In genomic region chr2:26591416-26591815, GRCm38 (mm10) we compare ENCODE assay signal across 22 mouse cellular contexts. TPM values are rescaled to one million over a fixed set of nuclear protein-coding genes. Genes with fewer than 3 reads are reported as not detected.
DNase-seq lines count a peak whose midpoint lies in the region; ATAC-seq and TF ChIP-seq lines count a peak whose summit lies in the region.
"Had no signal": no experiment of that assay in that cellular context is flagged by ENCODE, and none has a peak within 500 bp of the region (broad histone marks: within the 10 kb centered on the region; RNA-seq: fewer than 3 reads in every experiment).

No protein-coding gene starts in this region.

- TF ChIP-seq POLR2A in liver, adult 2 months (IDR thresholded peaks at IDR 0.05; ENCODE audit: extremely low read depth, insufficient read depth, low read length) = 0 out of 2 replicates have a peak, but pooled peaks have one; percentile 19

- H3K4me3 ChIP-seq in heart, embryonic 13.5 days = no peak overlapping the region; the same call in 1 of the 2 replicates
- peak overlapping the region; percentile 13; the same call in 1 of the 2 replicates for H3K4me3 ChIP-seq in liver, adult 2 months (ENCODE audit: insufficient read depth, low read depth, low read length)
- H3K4me3 ChIP-seq in brown adipose tissue, adult 24 weeks (ENCODE audit: insufficient read depth, low read depth, low read length) = peak overlapping the region; percentile 70
- H3K4me3 ChIP-seq in heart, postnatal 0 days (ENCODE audit: low read depth, low read length) = peak overlapping the region; percentile 12; the same call in 1 of the 2 replicates
- H3K4me3 ChIP-seq: embryonic facial prominence, embryonic 10.5 days; erythroblast, embryonic 14.5 days; liver, embryonic 15.5 days; myocyte had no signal

- no peaks in the 10 kb centered on the region for H3K27me3 ChIP-seq in heart, embryonic 13.5 days (replicated peaks)
- no peaks in the 10 kb centered on the region for H3K27me3 ChIP-seq in liver, adult 2 months (ENCODE audit: control insufficient read depth, insufficient read depth, low read length)
- no peaks in the 10 kb centered on the region for H3K27me3 ChIP-seq in heart, postnatal 0 days (ENCODE audit: control insufficient read depth, insufficient read depth, low read length)

- DNase-seq in heart, postnatal 25 days (ENCODE audit: low spot score) = no peak
- no peak for DNase-seq in liver, adult 2 months (ENCODE audit: extremely low read depth, low read depth, low spot score)
- DNase-seq in liver = no peak
- no peak for DNase-seq in heart, postnatal 0 days (ENCODE audit: low spot score)
- no peak for DNase-seq in cerebellum, postnatal 14 days
- no peak for DNase-seq in left cerebral cortex, postnatal 14 days (ENCODE audit: low spot score in 2 of 2)
- DNase-seq: cerebellum, postnatal 36 days had no signal

- peak overlapping the region; percentile 12; the same call in 1 of the 2 replicates for H3K4me2 ChIP-seq in heart, embryonic 13.5 days
- H3K4me2 ChIP-seq in heart, postnatal 0 days (ENCODE audit: low read depth, low read length) = peak overlapping the region; percentile 78
- H3K4me2 ChIP-seq: liver, embryonic 15.5 days; midbrain, embryonic 11.5 days had no signal

- no peaks in the 10 kb centered on the region for H3K79me2 ChIP-seq in liver, adult 2 months (ENCODE audit: control insufficient read depth, insufficient read depth, low read length)

- no peak for TF ChIP-seq EP300 in heart, postnatal 0 days (IDR thresholded peaks at IDR 0.05; ENCODE audit: low read depth)

- peaks cover 28% of the 10 kb centered on the region for H3K4me1 ChIP-seq in heart, embryonic 13.5 days
- H3K4me1 ChIP-seq in liver, adult 2 months (ENCODE audit: control insufficient read depth, insufficient read depth, low read length) = peaks cover 21% of the 10 kb centered on the region
- H3K4me1 ChIP-seq in brown adipose tissue, adult 24 weeks (ENCODE audit: control insufficient read depth, insufficient read depth, insufficient read length, low read length) = no peaks in the 10 kb centered on the region
- peaks cover 9% of the 10 kb centered on the region; the same call in 1 of the 2 replicates for H3K4me1 ChIP-seq in heart, postnatal 0 days (ENCODE audit: control insufficient read depth, insufficient read depth)

- H3K27ac ChIP-seq in heart, embryonic 13.5 days (replicated peaks) = peak overlapping the region; percentile 36
- H3K27ac ChIP-seq in liver, adult 2 months (replicated peaks; ENCODE audit: insufficient read depth, low read depth, low read length) = no peak overlapping the region
- no peak overlapping the region for H3K27ac ChIP-seq in brown adipose tissue, adult 24 weeks (replicated peaks; ENCODE audit: low read depth, low read length)
- H3K27ac ChIP-seq in heart, postnatal 0 days (ENCODE audit: low read depth) = no peak overlapping the region
- H3K27ac ChIP-seq: embryonic facial prominence, embryonic 10.5 days; liver, embryonic 15.5 days had no signal

- no peak for ATAC-seq in heart, embryonic 13.5 days (ENCODE audit: extremely low read depth, insufficient number of reproducible peaks, low FRiP score, low TSS enrichment)
- no peak for ATAC-seq in heart, postnatal 0 days (ENCODE audit: insufficient read depth, low read depth)
- ATAC-seq: CD4-positive, CD25-positive, alpha-beta regulatory T cell, adult 4 months; forebrain, embryonic 16.5 days; inflammation-experienced regulatory T-cells, adult 6 months had no signal

- peak overlapping the region; percentile 28; the same call in 1 of the 2 replicates for H3K9ac ChIP-seq in heart, embryonic 13.5 days
- H3K9ac ChIP-seq in liver, adult 2 months (ENCODE audit: low read depth, low read length) = no peak overlapping the region
- 0 out of 2 replicates have a peak overlapping the region, but pooled peaks have one; percentile 77 for H3K9ac ChIP-seq in heart, postnatal 0 days (replicated peaks; ENCODE audit: low read depth, low read length)
- H3K9ac ChIP-seq: liver, embryonic 15.5 days had no signal

- no peaks in the 10 kb centered on the region for H3K9me3 ChIP-seq in heart, embryonic 13.5 days
- H3K9me3 ChIP-seq in heart, postnatal 0 days (replicated peaks; ENCODE audit: control insufficient read depth, low read length) = no peaks in the 10 kb centered on the region
- H3K9me3 ChIP-seq: embryonic facial prominence, embryonic 10.5 days; liver, embryonic 15.5 days had no signal

- intact Hi-C loops in heart, postnatal 25 days (cut with DNase I) = no loop called here
- intact Hi-C loops in left cerebral cortex, postnatal 14 days (cut with DNase I) = no loop called here

- peaks cover 59% of the 10 kb centered on the region for H3K36me3 ChIP-seq in heart, embryonic 13.5 days
- H3K36me3 ChIP-seq in liver, adult 2 months (ENCODE audit: control insufficient read depth, insufficient read depth, low read length) = peaks cover 22% of the 10 kb centered on the region; the same call in 1 of the 2 replicates
- peaks cover 32% of the 10 kb centered on the region for H3K36me3 ChIP-seq in heart, postnatal 0 days (replicated peaks; ENCODE audit: control insufficient read depth, insufficient read depth, low read length)

- 77% methylated on average over 12 of the region's 12 CpGs for WGBS in heart, embryonic 13.5 days
- WGBS in liver, adult 2 months = 48% methylated on average over 12 of the region's 12 CpGs
- 65% methylated on average over 12 of the region's 12 CpGs for WGBS in heart, postnatal 0 days

- no peak for TF ChIP-seq CTCF in liver, adult 2 months (IDR thresholded peaks at IDR 0.05; ENCODE audit: low read depth, low read length)
- TF ChIP-seq CTCF in heart, postnatal 0 days (IDR thresholded peaks at IDR 0.05; ENCODE audit: low read depth) = no peak

RNA-seq across cellular contexts. Expression of gene Gm20532, which starts 5.0 kb away (rescaled TPM):
- polyA plus RNA-seq in heart, embryonic 13.5 days (2015; fragmentation: Nextera tagmentation; extraction: Ambion mirVana) = not detected in 2 replicates
- not detected for total RNA-seq in heart, postnatal 25 days (2021)
- not detected in 2 replicates for total RNA-seq in liver, adult 2 months (2014; rRNA removed)
- polyA plus RNA-seq in liver, adult 2 months (2012; rRNA removed) = not detected in 2 replicates
- polyA plus RNA-seq in brown adipose tissue, adult 24 weeks (2012; ENCODE audit: insufficient read depth, insufficient read length, missing spikeins) = not detected in 2 replicates
- total RNA-seq in heart, postnatal 0 days (2014; rRNA removed; ENCODE audit: low replicate concordance) = not detected in 2 replicates
- not detected in 2 replicates for polyA plus RNA-seq in heart, postnatal 0 days (2015; fragmentation: Nextera tagmentation; extraction: Ambion mirVana)
- not detected for total RNA-seq in left cerebral cortex, postnatal 14 days (2021)
- total RNA-seq: gastrocnemius, adult 18-20 months; layer of hippocampus, postnatal 25 days; left cerebral cortex, postnatal 36 days had no signal
- polyA plus RNA-seq: CD4-positive, CD25-positive, alpha-beta regulatory T cell, adult 4 months; embryonic facial prominence, embryonic 10.5 days; erythroblast, embryonic 14.5 days; forebrain, embryonic 16.5 days; heart, embryonic 14.5 days; inflammation-experienced regulatory T-cells, adult 6 months; large intestine, adult 2 months; liver, embryonic 15.5 days; midbrain, embryonic 11.5 days; myocyte had no signal

RNA-seq across cellular contexts. Expression of gene Egfl7, which starts 11.6 kb away (rescaled TPM):
- polyA plus RNA-seq in heart, embryonic 13.5 days (2015; fragmentation: Nextera tagmentation; extraction: Ambion mirVana) = 170 and 185 TPM in 2 replicates
- total RNA-seq in heart, postnatal 25 days (2021) = 100 to 1,000 TPM; 149 to 179 TPM
- total RNA-seq in liver, adult 2 months (2014; rRNA removed) = 58.6 and 67.0 TPM in 2 replicates
- 60.7 and 90.0 TPM in 2 replicates for polyA plus RNA-seq in liver, adult 2 months (2012; rRNA removed)
- polyA plus RNA-seq in brown adipose tissue, adult 24 weeks (2012; ENCODE audit: insufficient read depth, insufficient read length, missing spikeins) = 75.5 and 80.4 TPM in 2 replicates
- 375 and 401 TPM in 2 replicates for total RNA-seq in heart, postnatal 0 days (2014; rRNA removed; ENCODE audit: low replicate concordance)
- 158 and 159 TPM in 2 replicates for polyA plus RNA-seq in heart, postnatal 0 days (2015; fragmentation: Nextera tagmentation; extraction: Ambion mirVana)
- total RNA-seq in left cerebral cortex, postnatal 14 days (2021) = 10 to 100 TPM; 68.5 to 78.9 TPM
- polyA plus RNA-seq: CD4-positive, CD25-positive, alpha-beta regulatory T cell, adult 4 months had no signal

RNA-seq across cellular contexts. Expression of gene Agpat2, which starts 12.8 kb away (rescaled TPM):
- polyA plus RNA-seq in heart, embryonic 13.5 days (2015; fragmentation: Nextera tagmentation; extraction: Ambion mirVana) = 21.8 and 23.2 TPM in 2 replicates
- 10 to 100 TPM; 49.7 to 51.6 TPM for total RNA-seq in heart, postnatal 25 days (2021)
- total RNA-seq in liver, adult 2 months (2014; rRNA removed) = 116 and 153 TPM in 2 replicates
- polyA plus RNA-seq in liver, adult 2 months (2012; rRNA removed) = 421 and 511 TPM in 2 replicates
- 2,029 and 2,407 TPM in 2 replicates for polyA plus RNA-seq in brown adipose tissue, adult 24 weeks (2012; ENCODE audit: insufficient read depth, insufficient read length, missing spikeins)
- 41.0 and 49.3 TPM in 2 replicates for total RNA-seq in heart, postnatal 0 days (2014; rRNA removed; ENCODE audit: low replicate concordance)
- polyA plus RNA-seq in heart, postnatal 0 days (2015; fragmentation: Nextera tagmentation; extraction: Ambion mirVana) = 23.9 and 24.1 TPM in 2 replicates
- 1 to 10 TPM in 1 of 2 experiments, under 1 TPM in 1; 0.72 to 1.3 TPM for total RNA-seq in left cerebral cortex, postnatal 14 days (2021)

RNA-seq across cellular contexts. Expression of gene Fam69b, which starts 36.8 kb away (rescaled TPM):
- 17.2 and 18.7 TPM in 2 replicates for polyA plus RNA-seq in heart, embryonic 13.5 days (2015; fragmentation: Nextera tagmentation; extraction: Ambion mirVana)
- 10 to 100 TPM; 26.9 to 28.9 TPM for total RNA-seq in heart, postnatal 25 days (2021)
- 0.09 and 0.13 TPM in 2 replicates for total RNA-seq in liver, adult 2 months (2014; rRNA removed)
- 0.41 and 0.60 TPM in 2 replicates for polyA plus RNA-seq in liver, adult 2 months (2012; rRNA removed)
- 24.4 and 49.4 TPM in 2 replicates for polyA plus RNA-seq in brown adipose tissue, adult 24 weeks (2012; ENCODE audit: insufficient read depth, insufficient read length, missing spikeins)
- total RNA-seq in heart, postnatal 0 days (2014; rRNA removed; ENCODE audit: low replicate concordance) = 16.5 and 23.2 TPM in 2 replicates
- 7.7 and 9.7 TPM in 2 replicates for polyA plus RNA-seq in heart, postnatal 0 days (2015; fragmentation: Nextera tagmentation; extraction: Ambion mirVana)
- 10 to 100 TPM; 80.3 TPM for total RNA-seq in left cerebral cortex, postnatal 14 days (2021)
- polyA plus RNA-seq: erythroblast, embryonic 14.5 days had no signal

Comparison
In these comparisons a context has a peak if more than half of its experiments do, and no peak if none do; other contexts are left out.
1. RNA of gene Agpat2, which starts 12.8 kb away (total RNA-seq): 116 to 153 TPM in liver, adult 2 months, 49.7 to 51.6 TPM in heart, postnatal 25 days and 41.0 to 49.3 TPM in heart, postnatal 0 days; 0.72 to 1.3 TPM in left cerebral cortex, postnatal 14 days; every median in the first group is over 10 times any median in the second.